Mouse (Mus musculus) brain, embryonic 14.5 days (tissue): ENCODE measurements around the gene Tns4. TPM values are rescaled to one million over a fixed set of nuclear protein-coding genes. Genes with fewer than 3 reads are reported as not detected.

Experiments
- DNase-seq: peaks from one replicate; pipeline ENCODE4 v3.0.0-alpha.2; 2011; ENCODE audit warnings: low read depth
- CTCF ChIP-seq: fragments of 200-500 bp; IDR thresholded peaks from 2 replicates; pipeline ENCODE4 v1.5.1; 2012; ENCODE audit warnings: inconsistent platforms, mild to moderate bottlenecking, moderate library complexity, borderline replicate concordance; ENCODE audit not compliant: insufficient read depth, insufficient read length; ENCODE audit errors: extremely low read depth
- POLR2A ChIP-seq: fragments of 200-500 bp; IDR thresholded peaks from 2 replicates; pipeline ENCODE4 v1.6.1; 2012; ENCODE audit warnings: mild to moderate bottlenecking, inconsistent platforms, borderline replicate concordance; ENCODE audit not compliant: poor library complexity, insufficient read depth, insufficient read length, severe bottlenecking; ENCODE audit errors: extremely low read depth
- polyA plus RNA-seq: library from polyadenylated mRNA; depleted of rRNA; stranded (reverse); fragments of >200 nt; gene quantifications from 2 replicates; pipeline ENCODE4 v1.2.3, GENCODE M21; 2012

Tns4 gene
- polyA plus RNA-seq, 1 experiment = 0.16 TPM

DNA sequence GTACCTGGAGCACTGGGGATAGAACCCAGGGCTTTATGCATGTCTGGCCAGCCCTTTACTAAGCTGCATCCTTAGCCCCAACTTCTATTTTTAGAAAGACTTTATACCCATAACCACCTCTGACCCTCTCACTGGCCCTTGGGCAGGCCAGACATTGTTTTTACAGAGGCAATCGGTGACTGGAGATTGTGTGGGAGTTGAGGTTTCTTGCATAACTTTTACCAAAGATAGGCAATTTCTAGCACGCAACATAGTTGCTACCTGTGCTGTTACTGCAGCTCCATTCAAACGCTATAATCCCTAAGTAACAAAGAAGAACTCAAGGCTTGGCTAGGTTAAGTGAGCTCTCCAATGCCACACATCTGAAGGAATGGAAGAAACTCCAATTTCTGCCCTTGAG, 7.5 kb downstream of the Tns4 start:
- DNase-seq = no peak
- TF ChIP-seq POLR2A (no peak), CTCF (no peak)

DNA sequence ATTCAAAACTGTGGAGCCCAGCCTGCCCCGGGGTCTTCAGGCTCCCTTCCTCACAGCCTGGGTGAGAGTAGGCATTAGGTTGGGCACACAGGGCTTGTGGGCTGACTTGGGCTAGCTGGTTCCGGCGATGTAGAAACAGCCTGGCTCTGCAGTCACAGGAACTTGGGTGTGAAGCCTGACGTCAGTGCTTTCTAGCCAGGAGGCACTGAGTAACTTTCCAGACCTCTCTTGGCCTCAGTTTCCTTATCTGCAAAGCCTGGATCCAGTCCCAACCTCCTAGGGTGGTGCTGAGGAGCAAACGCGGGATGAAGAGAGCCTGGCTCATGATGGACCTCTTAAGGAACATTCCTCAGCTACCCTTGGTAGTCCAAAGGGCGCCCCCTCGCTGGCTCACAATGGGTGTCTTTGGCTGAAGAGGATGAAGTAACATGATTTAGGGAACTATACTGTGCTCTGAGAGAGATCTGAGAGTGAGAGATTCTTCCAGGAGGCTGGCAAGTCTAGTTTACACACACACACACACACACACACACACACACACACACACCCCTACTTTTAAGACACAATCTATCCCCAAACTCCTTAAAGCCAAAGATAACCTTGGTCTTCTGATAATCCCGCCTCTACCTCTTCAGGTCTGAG, 8.1 kb downstream of the Tns4 start:
- TF ChIP-seq POLR2A (no peak), CTCF (no peak)
- DNase-seq = no peak

DNA sequence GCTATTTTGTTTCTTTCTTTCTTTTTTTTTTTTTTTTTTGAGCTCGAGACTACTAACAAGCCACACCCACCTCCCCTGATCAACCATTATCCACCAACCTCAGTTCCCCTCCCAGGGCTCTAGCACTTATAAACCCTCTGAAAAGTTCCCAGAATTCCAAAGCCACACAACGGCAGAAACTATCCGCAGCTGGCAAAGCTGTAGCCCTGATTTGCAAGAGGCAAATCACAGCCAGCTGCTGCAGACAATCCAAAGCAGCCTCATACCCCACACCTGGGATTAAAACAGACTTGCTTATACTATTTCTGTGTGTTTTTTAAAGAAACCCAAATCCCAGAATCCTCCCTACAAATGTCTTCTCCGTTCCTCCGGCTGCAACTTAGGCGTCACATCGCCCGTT, 11.2 kb downstream of the Tns4 start:
- TF ChIP-seq POLR2A = no peak
- TF ChIP-seq CTCF = no peak
- no peak for DNase-seq

DNA sequence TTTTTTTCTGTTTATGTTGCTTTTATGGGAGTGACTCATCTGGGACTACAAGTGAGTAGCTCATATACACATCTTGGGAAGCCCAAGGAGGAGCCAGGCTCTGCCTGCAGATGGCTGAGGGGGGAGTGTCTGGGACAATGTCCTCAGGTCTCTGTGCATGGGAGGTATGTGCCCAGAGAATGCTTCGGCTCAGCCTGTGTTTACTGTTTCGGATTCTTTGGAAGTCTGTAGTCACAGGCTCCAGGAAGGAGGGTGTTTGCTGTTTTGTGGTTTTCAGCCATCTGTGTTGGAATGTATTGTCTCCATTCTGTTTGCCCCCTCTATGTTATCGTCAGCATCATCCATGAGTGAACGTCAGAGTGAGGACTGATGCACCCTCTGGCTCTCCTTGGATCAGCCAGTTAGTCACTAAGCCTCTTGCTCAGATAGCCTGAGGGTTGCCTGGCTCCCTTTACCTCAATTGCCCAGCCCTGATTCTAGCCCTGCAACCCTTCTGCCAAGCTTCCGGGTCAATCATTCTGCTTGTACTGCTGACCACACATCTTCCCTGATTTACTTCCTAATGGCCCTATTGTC, 12.3 kb downstream of the Tns4 start:
- TF ChIP-seq POLR2A (no peak), CTCF (no peak)
- no peak for DNase-seq

DNA sequence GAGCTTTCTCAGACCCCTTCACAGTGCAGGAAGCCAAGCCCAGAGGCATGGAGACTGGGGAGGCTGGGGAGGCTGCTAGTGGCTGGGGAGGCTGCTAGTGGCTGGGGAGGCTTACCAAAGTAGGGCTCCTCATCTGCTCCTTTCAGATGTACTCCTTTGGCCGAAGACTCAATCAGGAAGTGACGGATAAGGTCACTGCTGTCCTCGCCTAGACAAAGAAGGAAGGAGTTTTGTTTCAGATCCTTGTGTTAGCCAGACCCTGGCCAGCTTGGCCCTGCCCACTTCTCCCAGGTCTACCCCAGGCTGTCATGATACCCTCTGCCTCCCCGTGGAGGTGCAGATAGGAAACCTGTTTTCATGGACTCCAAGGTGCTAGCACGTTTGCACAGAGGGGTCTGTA, 15.3 kb downstream of the Tns4 start:
- TF ChIP-seq POLR2A (no peak), CTCF (no peak)
- DNase-seq = no peak

DNA sequence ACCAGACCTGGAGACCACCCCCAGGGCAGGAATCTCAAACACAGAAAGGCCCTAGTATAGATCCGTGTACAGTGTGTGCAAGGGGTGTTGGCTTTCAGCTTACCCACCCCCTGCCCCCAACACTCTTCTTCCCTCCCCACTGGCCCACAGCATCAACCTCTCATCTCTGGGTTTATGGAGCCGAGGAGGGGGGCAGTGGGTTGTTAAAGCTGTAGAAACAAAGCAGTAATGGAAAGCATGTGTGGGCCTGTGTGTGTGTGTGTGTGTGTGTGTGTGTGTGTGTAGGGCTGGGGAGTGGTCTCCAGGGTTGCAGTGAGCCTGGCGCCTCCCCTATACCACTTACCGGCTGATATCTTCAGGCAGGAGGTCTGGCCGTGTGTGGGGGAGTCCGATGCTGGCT, 17.2 kb downstream of the Tns4 start:
- DNase-seq = peak; percentile 35

DNA sequence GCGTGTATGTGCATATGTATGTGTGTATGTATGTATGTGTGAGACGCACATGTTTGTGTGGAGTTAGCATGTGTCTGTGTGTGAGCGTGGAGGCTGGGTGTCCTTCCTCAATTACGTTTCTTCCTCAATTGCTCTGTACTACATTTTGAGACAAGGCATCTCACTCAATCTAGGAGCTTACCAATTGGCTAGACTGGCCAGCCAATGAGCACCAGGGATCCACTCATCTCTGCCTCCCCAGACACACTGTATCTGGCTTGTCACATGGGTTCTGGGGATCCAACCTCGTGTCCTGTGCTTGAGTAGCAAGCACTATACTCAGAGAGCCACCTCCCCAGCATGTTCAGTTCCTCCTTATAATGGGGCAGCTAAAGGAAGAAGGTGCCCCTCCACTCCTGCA, 20.7 kb downstream of the Tns4 start:
- no peak for DNase-seq
- TF ChIP-seq POLR2A (no peak), CTCF (no peak)

More for the DNA sequence above, 17.2 kb downstream of the Tns4 start:
- TF ChIP-seq CTCF (no peak), POLR2A (no peak)

DNA sequence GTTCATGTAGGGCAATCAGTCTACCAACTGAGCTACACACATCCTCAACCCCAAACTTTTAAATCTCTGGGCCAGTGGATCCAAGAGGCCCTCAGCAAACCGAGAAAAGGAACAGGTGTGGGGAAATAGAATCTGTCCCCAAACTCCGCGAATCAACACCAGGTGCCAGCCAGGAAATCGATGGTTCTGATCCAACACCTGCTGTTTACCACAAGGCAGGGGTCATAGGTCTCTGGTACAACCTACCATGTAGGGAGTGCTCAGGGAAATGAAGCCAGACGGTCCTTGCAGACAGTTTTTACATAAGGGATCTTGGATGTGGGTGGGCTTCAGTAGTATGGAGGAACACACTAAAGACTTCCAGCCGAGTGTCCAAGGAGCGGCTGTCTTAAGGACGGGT, 21.5 kb downstream of the Tns4 start:
- no peak for TF ChIP-seq POLR2A
- no peak for TF ChIP-seq CTCF
- no peak for DNase-seq

DNA sequence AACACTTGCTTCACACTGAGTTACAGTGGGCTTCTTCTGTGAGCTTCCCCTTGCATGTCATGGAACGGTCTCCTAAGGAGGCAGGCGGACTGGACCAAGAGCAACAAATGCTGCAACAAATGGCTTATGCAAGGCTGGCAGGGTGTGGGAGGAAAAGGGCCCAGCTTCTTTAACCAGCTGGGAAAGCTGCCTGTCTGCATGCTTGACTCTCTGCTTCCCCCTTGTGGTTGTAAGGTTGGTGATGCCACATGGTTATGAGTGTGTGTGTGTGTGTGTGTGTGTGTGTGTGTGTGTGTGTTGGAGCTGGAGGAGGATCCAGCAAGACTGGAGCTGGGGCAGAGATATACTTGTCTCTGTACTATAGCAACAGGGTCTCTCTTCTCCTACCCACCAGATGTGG, 23.1 kb downstream of the Tns4 start:
- peak; percentile 93 for DNase-seq
- peak; percentile 81 for TF ChIP-seq CTCF
- no peak for TF ChIP-seq POLR2A

DNA sequence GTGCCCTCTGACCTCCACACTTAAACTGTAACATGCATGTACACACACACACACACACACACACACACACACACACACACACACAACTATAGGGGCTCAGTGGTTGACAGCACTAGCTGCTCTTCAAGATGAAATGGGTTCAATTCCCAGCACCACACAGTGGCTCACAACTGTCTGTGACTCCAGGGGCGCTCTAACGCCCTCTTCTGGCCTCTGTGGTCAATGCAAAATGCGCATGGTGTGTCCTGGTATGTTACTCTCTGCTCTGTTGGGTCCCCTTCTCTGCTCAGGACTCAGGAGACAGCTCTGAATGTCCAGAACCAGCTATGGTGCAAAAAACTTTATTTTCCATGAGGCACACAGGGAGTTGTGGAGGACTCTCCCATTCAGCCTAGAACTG, 23.8 kb downstream of the Tns4 start:
- no peak for TF ChIP-seq POLR2A
- TF ChIP-seq CTCF = no peak
- DNase-seq = no peak

DNA sequence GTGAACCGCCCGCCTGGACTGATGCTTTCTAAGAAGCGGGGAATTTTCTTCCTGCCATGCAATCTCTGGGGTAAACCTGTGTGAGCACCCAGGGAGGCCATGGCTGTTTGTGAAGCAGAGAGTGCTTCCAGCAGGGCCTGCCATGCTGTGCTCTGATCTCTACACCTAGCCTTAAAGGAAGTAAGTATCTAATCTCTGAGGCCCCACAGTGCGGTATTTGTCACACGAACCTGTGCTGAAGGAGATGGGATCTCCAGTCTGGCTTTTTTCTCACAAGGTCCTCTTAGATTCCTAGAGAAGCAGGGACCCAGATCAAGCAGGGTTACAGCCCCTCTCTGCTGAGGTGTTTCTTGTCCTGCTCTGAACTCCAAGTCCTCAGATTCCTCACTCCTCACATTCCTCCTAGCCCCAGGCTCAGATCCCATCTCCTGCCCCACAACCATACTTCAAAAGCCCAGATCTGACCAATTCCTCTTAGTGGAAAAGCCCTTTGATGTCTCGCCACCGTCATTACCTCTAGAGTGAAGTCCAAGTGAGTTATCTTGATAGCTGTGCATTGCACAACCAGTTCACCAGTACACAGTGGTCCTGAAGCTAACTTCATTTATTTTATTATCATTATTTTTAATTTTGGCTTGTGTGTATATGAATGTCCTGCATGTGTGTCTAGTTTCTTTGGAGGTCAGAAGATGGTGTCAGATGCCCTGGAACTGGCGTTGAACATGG, 25.5 kb downstream of the Tns4 start:
- DNase-seq = no peak
- no peak for TF ChIP-seq CTCF
- no peak for TF ChIP-seq POLR2A
